Mouse (Mus musculus) thymus, adult 2 months (tissue): ENCODE measurements around the gene Vwa3a.

Experiments used
- CTCF ChIP-seq: fragments of 200-500 bp; IDR thresholded peaks from 2 replicates; pipeline ENCODE4 v1.5.1; 2012; ENCODE audit warnings: mild to moderate bottlenecking, control low read depth, low read length, moderate library complexity, borderline replicate concordance; ENCODE audit not compliant: control insufficient read depth, poor library complexity, insufficient read depth; ENCODE audit errors: extremely low read depth
- POLR2A ChIP-seq: fragments of 200-500 bp; IDR thresholded peaks from 2 replicates; pipeline ENCODE4 v1.6.1; 2012; ENCODE audit warnings: mild to moderate bottlenecking, low read length, control low read depth, moderate library complexity; ENCODE audit not compliant: control insufficient read depth, poor library complexity, insufficient read depth; ENCODE audit errors: extremely low read depth

DNA sequence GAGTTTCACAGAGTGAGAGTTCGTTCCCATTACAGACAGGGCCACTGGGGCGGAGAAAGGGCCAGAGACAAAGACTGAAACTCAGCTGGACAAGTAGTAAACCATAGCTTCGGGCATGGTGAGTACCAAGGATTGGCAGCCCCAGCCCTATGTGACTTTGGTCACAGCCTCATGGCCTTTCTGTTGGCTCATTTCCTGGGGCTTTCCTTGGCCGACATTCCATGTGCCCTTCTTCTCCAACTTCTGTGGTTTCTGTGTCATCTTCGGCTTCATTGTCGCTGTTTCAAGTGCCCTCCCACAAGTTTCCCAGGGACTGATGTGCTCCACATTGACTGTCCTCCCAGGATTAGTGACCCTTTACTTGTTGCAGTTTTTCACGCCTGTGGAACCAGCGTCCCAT is 17.7 kb upstream of the Vwa3a start:
- TF ChIP-seq POLR2A, result no peak
- TF ChIP-seq CTCF, result no peak
